Mouse (Mus musculus) olfactory bulb, adult 2 months (tissue): Measurements from ENCODE around the gene Lrrc28. TPM values are rescaled to one million over a fixed set of nuclear protein-coding genes. Genes with fewer than 3 reads are reported as not detected.

Experiments
- H3K27ac ChIP-seq: fragments of 200-500 bp; 2 replicates; pipeline ENCODE4 v1.5.1; 2012; ENCODE audit warnings: low read depth, low read length; ENCODE audit not compliant: insufficient read depth
- H3K4me1 ChIP-seq: fragments of 200-500 bp; 2 replicates; pipeline ENCODE4 v1.6.1; 2012; ENCODE audit warnings: low read length; ENCODE audit not compliant: control insufficient read depth, insufficient read depth
- H3K4me3 ChIP-seq: fragments of 200-500 bp; 2 replicates; pipeline ENCODE4 v1.5.1; 2012; ENCODE audit warnings: mild to moderate bottlenecking, low read depth, low read length, moderate library complexity; ENCODE audit not compliant: insufficient read depth
- CTCF ChIP-seq: fragments of 200-500 bp; IDR thresholded peaks from 2 replicates; pipeline ENCODE4 v1.5.1; 2012; ENCODE audit warnings: low read depth, mild to moderate bottlenecking, low read length, moderate library complexity; ENCODE audit not compliant: insufficient read depth
- POLR2A ChIP-seq: fragments of 200-500 bp; IDR thresholded peaks from 2 replicates; pipeline ENCODE4 v1.6.1; 2012; ENCODE audit warnings: mild to moderate bottlenecking, low read depth, low read length, moderate library complexity; ENCODE audit not compliant: insufficient read depth
- WGBS: fragments of 180-500 bp; shearing (Covaris S2); methylation state at CpG from one replicate; pipeline ENCODE4 v1.1.7; 2018; 5-methylcytosine and 5-hydroxymethylcytosine counted together
- polyA plus RNA-seq: library from polyadenylated mRNA; stranded (reverse); fragments of >200 nt; gene quantifications from 2 replicates; pipeline ENCODE4 v1.2.4, GENCODE M21; 2012; ENCODE audit warnings: low replicate concordance; ENCODE audit not compliant: missing spikeins, insufficient read depth, insufficient read length

The Lrrc28 gene
- polyA plus RNA-seq, 1 experiment, result not detected

- WGBS, result 1% methylated on average over 2 of the region's 2 CpGs
- no peak overlapping the region for H3K4me3 ChIP-seq
- TF ChIP-seq CTCF, result no peak
- no peak for TF ChIP-seq POLR2A
- H3K4me1 ChIP-seq, result no peaks in the 10 kb centered on the region
- H3K27ac ChIP-seq, result no peak overlapping the region
Measured at GRCm38 (mm10) chr7:67630817-67631216, 14.3 kb downstream of the Lrrc28 start.

DNA sequence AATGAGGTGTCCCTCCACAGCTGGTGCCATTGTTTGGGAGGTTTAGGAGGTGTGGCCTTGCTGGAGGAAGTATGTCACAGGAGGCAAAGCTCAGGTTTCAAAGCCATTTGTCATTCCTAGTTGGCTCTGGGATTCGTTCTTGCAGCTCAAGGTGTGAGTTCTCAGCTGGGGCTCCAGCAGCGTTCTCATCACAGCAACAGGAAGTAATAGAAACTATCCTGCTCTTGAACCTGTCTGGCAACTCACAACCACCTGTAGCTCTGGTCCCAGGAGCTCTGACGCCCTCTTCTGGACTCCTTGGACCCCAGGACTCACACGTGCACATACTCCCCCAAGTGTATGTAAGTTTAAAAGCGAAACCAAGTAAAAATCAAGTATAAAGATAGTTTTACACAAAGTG is 15.4 kb downstream of the Lrrc28 start:
- 78% methylated on average over 5 of the region's 5 CpGs for WGBS
- no peak overlapping the region for H3K4me3 ChIP-seq

DNA sequence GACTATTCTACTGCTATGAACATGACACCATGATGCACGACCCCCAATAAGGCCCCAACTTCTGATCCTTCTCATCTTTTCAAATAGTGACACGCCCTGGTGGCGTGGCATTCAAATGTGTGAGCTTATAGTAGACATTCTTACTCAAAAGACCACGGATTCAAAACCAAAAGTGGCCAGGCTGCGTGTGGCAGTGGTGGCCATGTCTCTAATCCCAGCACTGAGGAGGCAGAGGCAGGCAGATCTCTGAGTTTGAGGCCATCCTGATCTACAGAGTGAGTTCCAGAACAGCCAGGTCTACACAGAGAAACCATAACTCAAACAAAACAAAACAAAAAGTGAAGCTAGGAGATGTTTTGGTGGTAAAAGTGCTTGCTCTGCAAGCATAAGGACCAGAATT is 18.4 kb downstream of the Lrrc28 start:
- Histone ChIP-seq H3K4me3 (no peak overlapping the region), H3K27ac (no peak overlapping the region), H3K4me1 (peaks cover 5% of the 10 kb centered on the region; the same call in 1 of the 2 replicates)
- 95% methylated on average over 5 of the region's 5 CpGs for WGBS
- TF ChIP-seq CTCF, result no peak
- TF ChIP-seq POLR2A, result no peak

More for the DNA sequence above, 15.4 kb downstream of the Lrrc28 start:
- Histone ChIP-seq H3K27ac (no peak overlapping the region), H3K4me1 (no peaks in the 10 kb centered on the region)
- TF ChIP-seq POLR2A (no peak), CTCF (no peak)

DNA sequence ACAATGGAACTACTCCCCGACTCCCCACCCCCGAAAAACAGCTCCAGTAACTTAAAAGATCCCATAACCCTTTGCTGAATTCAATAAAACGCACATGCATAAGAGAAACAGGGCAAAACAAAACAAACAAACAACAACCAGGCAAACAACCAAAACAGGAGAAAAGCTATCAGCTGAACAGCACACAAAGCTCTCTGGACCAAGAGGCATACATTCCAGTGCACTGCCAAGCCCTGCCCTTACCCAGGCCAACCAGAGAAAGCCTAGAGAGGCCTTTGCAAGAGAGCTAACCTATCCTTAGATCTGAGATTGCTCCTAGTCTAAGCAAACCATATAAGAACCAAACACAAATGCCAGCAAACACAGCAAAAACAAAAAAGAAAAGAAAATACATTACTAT is 22.9 kb downstream of the Lrrc28 start:
- Histone ChIP-seq H3K4me1 (peaks cover 5% of the 10 kb centered on the region; the same call in 1 of the 2 replicates), H3K27ac (no peak overlapping the region), H3K4me3 (no peak overlapping the region)
- 85% methylated on average over 3 of the region's 3 CpGs for WGBS
- no peak for TF ChIP-seq CTCF
- no peak for TF ChIP-seq POLR2A

- Histone ChIP-seq H3K27ac (no peak overlapping the region), H3K4me3 (no peak overlapping the region), H3K4me1 (peaks cover 5% of the 10 kb centered on the region; the same call in 1 of the 2 replicates)
- TF ChIP-seq CTCF (no peak), POLR2A (no peak)
- 73% methylated on average over 4 of the region's 4 CpGs for WGBS
Measured at GRCm38 (mm10) chr7:67619836-67620235, 25.2 kb downstream of the Lrrc28 start.

DNA sequence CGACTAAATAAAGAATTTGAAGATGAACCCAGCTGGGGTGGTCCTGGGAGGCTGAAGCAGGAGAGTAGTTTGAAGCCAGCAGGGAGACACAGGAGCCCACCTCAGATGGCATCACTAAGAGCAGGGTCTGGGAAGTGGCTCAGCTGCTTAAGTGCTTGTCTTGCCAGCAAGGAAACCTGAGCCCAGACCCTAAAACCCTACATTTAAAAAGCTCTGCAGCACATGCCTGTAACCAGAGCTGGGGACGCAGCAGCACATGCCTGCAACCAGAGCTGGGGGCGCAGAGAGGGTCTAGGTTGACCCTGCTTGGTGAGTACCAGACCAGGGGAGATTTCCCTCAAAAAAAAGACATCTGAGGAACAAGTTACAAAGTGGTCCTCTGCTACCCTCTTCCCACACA is 26.8 kb downstream of the Lrrc28 start:
- Histone ChIP-seq H3K4me3 (no peak overlapping the region), H3K4me1 (no peaks in the 10 kb centered on the region; the same call in 1 of the 2 replicates), H3K27ac (no peak overlapping the region)
- TF ChIP-seq CTCF (no peak), POLR2A (no peak)
- 95% methylated on average over 3 of the region's 3 CpGs for WGBS

DNA sequence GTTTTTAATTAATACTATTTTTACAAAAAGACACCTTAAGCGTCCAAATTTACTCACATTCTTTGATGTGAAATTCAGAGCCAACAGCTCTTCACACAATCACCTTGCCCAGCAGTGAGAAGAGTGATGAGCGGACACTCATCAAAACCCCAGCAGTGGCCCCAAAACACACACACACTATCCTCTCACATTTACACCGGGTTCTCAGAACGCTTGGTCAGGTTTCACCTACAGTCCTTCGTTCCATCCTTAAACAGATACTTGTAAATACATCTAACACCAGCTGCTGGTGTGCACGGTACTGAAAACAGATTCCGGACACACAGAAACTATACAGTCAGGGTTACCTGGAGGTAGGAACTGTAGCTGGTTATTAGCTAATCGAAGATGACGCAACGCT is 27.4 kb downstream of the Lrrc28 start:
- TF ChIP-seq POLR2A, result no peak
- no peak for TF ChIP-seq CTCF
- Histone ChIP-seq H3K27ac (no peak overlapping the region), H3K4me1 (no peaks in the 10 kb centered on the region; the same call in 1 of the 2 replicates), H3K4me3 (no peak overlapping the region)
- WGBS, result 94% methylated on average over 10 of the region's 10 CpGs

- Histone ChIP-seq H3K4me3 (no peak overlapping the region), H3K4me1 (no peaks in the 10 kb centered on the region; the same call in 1 of the 2 replicates), H3K27ac (no peak overlapping the region)
- 87% methylated on average over 4 of the region's 4 CpGs for WGBS
- TF ChIP-seq CTCF, result no peak
- TF ChIP-seq POLR2A, result no peak
Measured at GRCm38 (mm10) chr7:67616890-67617289, 28.2 kb downstream of the Lrrc28 start.

- no peak overlapping the region for H3K27ac ChIP-seq
- TF ChIP-seq POLR2A (no peak), CTCF (no peak)
- H3K4me1 ChIP-seq, result no peaks in the 10 kb centered on the region; the same call in 1 of the 2 replicates
- WGBS, result 86% methylated on average over 7 of the region's 7 CpGs
- H3K4me3 ChIP-seq, result no peak overlapping the region
Measured at GRCm38 (mm10) chr7:67614464-67614861, 30.6 kb downstream of the Lrrc28 start.
